Mouse (Mus musculus) small intestine, adult 2 months (tissue): ENCODE data around the gene Ssh2.

Experiments
- CTCF ChIP-seq: fragments of 200-500 bp; IDR thresholded peaks from 2 replicates; pipeline ENCODE4 v1.5.1; 2012; ENCODE audit warnings: low read depth, mild to moderate bottlenecking, control low read depth, inconsistent platforms, low read length, moderate library complexity, mixed read lengths; ENCODE audit not compliant: insufficient replicate concordance, insufficient read length; ENCODE audit errors: extremely low read depth
- POLR2A ChIP-seq: fragments of 200-500 bp; IDR thresholded peaks from 2 replicates; pipeline ENCODE4 v1.6.1; 2012; ENCODE audit warnings: low read depth, mild to moderate bottlenecking, control low read depth, inconsistent platforms, low read length, moderate library complexity

DNA sequence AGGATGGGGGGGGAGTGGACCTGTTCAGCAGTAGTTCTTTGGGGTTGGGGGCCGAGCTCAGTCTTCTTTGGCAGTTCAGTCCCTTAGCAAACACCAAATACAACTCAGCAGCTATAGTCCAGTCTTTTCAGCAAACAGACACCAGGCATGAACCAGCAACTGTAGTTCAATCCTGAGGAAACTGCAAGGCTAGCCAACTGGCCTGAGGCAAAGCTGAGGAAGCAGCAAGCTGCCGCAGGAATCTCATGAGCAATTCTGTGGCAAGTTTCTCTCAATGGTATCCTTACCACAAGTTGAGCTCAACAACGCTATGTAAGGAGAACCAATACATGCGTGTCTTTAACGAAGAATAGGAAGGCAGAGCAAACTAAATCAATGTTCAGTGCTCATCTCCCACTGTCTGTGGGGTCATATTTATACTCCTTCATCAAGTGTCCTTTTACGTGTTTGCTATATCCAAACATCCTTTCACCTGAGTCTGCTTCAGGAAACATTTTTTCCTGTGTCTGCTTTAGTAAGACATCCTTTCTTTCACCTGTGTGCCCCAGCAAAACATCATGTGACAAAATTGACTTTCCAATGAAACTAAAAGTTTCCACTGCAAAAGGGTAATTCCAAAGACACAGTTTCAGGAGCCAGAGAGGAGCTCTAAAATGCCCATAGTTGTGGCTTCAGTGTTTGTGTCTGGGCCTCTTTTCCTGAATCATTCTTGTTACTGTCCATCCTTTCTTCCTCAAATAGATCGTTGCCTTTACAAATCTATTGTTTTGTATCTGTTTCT, 24.6 kb downstream of the Ssh2 start:
- TF ChIP-seq CTCF = no peak
- TF ChIP-seq POLR2A = no peak
